Mouse (Mus musculus): ENCODE results near the gene Gm49394.

Gene Gm49394

DNA sequence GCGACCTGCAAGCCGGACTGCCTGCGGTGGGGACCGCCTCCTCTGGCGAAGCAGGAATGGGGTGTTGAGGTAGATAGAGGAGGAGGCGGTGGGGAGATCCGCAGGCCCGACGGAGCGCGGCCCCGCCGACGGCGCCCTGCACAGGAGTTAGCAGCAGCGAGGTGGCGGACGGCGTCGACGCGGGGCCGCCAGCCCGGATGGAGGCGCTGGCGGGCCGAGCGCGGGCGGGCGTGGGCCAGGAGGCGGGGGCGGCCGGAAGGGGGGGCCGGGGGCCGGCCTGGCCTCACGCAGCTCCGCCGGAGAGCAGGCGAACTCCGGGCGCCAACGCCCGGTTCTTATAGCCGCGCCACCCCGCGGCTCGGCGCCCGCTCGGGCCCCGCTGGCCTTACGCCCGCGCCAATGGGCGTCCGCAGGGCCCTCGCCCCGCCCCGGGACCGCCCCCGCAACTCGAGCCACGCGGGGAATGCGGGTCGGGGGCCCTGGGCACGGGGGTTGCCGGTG, 10.5 kb downstream of the Gm49394 start:
- DNase-seq (ENCODE audit: low spot score in 2 of 2), result no peak

DNA sequence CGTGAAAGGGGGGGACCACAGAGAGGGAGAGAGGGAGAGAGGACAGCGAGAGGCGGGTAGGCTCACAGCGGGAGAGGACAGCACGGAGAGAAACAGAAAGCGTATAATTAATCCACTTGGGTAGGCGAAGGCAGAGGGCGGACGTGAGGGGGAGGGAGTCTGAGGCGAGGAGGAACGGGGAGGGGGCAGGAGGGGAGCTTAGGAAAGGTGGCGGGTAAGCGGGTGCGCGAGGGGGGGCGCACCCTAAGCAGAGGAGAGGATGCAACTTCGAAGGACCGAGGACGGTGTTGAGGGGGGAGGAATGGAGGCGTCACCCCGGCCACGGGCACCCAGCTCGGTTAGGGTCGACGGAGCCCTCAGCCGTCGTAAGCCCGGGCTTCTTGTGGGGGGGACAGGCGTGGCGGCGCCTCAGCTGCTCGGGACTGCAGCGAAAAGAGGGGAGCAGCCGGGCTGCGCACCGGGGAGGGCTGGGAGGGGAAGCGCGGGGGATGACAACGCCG, 11.0 kb downstream of the Gm49394 start:
- no peak for DNase-seq (ENCODE audit: low spot score in 2 of 2)

GRCm38 (mm10) chr7:142657821-142658614, 11.7 kb downstream of the Gm49394 start:
- no peak for DNase-seq (ENCODE audit: low spot score in 2 of 2)

DNA sequence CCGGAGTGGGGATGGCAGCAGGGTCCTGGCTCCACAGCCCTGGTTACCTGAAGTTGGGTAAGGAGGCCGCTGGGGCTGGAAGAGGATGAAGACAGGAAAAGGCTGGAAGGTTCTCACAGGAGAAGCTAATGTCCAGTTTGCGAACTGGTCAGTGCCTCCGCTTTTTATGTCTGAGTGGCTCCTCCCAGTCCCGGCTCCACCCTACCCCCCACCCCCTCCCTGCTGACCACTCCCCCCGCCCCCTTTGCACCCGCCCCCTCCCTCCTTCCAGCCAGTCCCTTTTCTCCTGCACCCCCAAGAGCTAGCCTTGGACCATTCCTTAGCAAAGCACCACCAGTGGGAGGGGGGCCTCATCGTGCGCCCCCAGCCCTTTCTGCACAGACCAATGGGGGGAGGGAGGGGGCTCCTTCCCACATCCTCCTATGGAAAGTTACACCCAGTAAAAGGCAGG, 12.4 kb downstream of the Gm49394 start:
- DNase-seq (ENCODE audit: low spot score in 2 of 2), result no peak

GRCm38 (mm10) chr7:142656055-142656454, 13.7 kb downstream of the Gm49394 start:
- DNase-seq (ENCODE audit: low spot score in 2 of 2), result no peak

GRCm38 (mm10) chr7:142655633-142656032, 14.1 kb downstream of the Gm49394 start:
- no peak for DNase-seq (ENCODE audit: low spot score in 2 of 2)

DNA sequence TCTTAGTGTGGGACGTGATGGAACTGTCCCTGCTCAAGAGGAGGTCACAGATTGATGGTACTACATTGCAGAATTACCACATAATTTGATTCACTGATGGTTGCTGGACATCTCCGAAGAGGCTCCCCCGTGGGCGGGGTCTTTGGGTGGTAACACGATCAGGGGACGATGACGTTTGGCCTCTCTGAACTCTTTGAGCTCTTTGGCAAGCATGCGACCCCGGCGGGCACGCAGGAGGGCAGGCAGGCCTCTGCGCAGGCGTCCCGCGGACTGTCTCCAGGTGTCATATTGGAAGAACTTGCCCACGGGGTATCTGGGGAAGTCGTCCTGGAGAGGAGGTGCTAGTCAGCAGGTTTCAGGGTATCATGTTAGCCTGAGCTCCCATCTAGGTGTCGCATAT, 16.0 kb downstream of the Gm49394 start:
- DNase-seq (ENCODE audit: low spot score in 2 of 2), result no peak

- no peak for DNase-seq (ENCODE audit: low spot score in 2 of 2)
Measured at GRCm38 (mm10) chr7:142646676-142647075, 23.1 kb downstream of the Gm49394 start.

- no peak for DNase-seq (ENCODE audit: low spot score in 2 of 2)
Measured at GRCm38 (mm10) chr7:142645045-142645444, 24.7 kb downstream of the Gm49394 start.

DNA sequence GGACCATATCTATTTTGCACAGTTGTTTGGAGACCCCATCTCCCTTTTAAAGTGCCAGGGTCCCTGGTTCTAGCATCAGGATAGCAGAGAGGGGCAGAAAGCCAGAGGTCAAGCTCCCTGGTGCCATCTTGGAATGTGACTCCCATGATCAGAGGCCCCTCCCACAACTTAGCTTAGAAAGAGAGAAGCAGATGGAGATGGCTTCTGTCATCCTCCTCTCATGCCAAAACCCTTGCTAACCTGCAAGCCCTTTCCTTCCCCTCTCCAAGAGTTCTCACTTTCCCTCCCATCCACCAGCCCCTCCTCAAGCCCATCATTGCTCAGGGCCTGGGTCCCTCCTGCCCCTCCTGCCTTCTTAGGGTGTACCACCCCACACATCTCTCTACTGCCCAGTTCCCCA, 33.6 kb downstream of the Gm49394 start:
- DNase-seq (ENCODE audit: low spot score in 2 of 2), result no peak

- DNase-seq (ENCODE audit: low spot score in 2 of 2), result no peak
Measured at GRCm38 (mm10) chr7:142630691-142631090, 39.1 kb downstream of the Gm49394 start.

GRCm38 (mm10) chr7:142629806-142630205, 39.9 kb downstream of the Gm49394 start:
- no peak for DNase-seq (ENCODE audit: low spot score in 2 of 2)

- no peak for DNase-seq (ENCODE audit: low spot score in 2 of 2)
Measured at GRCm38 (mm10) chr7:142622180-142622579, 47.6 kb downstream of the Gm49394 start.

DNA sequence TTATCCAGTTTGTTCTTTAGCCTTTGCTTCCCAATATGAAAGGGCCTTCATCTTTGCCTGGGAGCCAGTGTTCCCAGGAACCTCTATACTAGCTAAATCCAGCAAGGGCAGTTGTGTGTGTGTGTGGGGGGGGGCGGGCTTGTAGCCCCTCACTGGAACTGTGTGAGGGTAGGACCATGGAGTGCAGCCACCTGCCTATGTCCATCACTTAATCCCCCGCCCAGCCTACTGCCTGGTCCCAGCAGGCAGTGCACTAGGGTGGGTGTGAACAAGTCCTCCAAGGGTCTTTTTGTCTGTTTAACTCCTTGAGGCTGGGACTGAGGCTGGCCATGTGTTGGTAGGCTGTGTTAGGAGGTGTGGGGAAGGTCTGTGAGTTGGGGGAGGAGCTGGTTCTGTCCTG, 56.7 kb downstream of the Gm49394 start:
- no peak for DNase-seq (ENCODE audit: low spot score in 2 of 2)

DNA sequence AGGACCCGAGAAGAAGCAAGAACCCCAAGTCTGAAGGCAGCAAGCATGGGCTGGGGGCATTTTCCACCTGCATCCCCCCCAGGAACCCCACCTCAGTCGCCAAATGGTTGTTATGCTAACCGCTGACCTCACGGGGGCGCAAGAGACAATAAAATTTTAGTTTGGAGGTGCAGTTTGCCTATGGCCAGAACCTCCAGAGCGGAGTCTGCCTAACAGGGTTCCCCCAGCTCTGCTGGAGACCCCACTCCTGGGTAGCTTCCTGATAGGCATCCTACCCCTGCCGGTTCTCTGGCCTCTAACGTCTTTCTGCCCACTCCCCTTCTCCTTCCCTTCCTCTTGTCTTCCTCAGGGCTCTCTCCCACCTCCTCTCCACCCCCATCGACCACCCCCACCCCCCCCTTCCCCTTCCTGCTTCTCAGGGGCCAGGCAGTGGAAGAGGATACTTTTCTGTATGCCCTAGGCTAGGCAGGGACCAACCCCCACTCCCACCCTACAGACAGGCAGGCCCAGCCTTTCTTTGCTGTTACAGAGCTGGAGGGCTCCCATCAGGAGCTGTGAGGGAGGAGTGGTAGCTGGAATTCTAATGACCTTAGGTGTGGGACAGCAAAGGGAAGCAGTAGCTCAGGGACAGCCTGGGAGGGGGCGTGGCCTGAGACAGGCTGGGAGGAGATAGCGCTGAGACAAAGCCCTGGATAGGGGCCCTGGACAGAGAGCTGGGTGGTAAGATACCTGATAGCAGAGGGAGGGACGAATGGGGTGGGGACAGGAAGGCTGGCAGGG, 58.9 kb downstream of the Gm49394 start:
- peak in 1 of 2 experiments; percentile 46 for DNase-seq (ENCODE audit: low spot score in 2 of 2)

- DNase-seq (ENCODE audit: low spot score in 2 of 2), result no peak
Measured at GRCm38 (mm10) chr7:142600921-142601320, 68.8 kb downstream of the Gm49394 start.
